Mouse (Mus musculus): Measurements from ENCODE around the gene Gm9857. TPM values are rescaled to one million over a fixed set of nuclear protein-coding genes. Genes with fewer than 3 reads are reported as not detected.

Gm9857 gene
- polyA plus RNA-seq, 1 experiment from 2014 or later, result not detected

GRCm38 (mm10) chr3:108917986-108918385 is 22.3 kb downstream of the Gm9857 start:
- Histone ChIP-seq H3K36me3 (replicated peaks) (no peaks in the 10 kb centered on the region), H3K27ac (no peak overlapping the region), H3K9ac (no peak overlapping the region), H3K4me2 (no peak overlapping the region), H3K27me3 (no peaks in the 10 kb centered on the region), H3K4me1 (0 out of 2 replicates have a peak, but pooled peaks cover 6% of the 10 kb centered on the region), H3K4me3 (replicated peaks) (no peak overlapping the region), H3K9me3 (no peaks in the 10 kb centered on the region)
- 47% methylated on average over 3 of the region's 3 CpGs for WGBS
- no peak for ATAC-seq (ENCODE audit: low FRiP score)

- H3K27me3 ChIP-seq, result no peaks in the 10 kb centered on the region
- H3K4me2 ChIP-seq, result no peak overlapping the region
- no peak overlapping the region for H3K9ac ChIP-seq
- 32% methylated on average over 4 of the region's 4 CpGs for WGBS
- H3K27ac ChIP-seq, result no peak overlapping the region
- no peaks in the 10 kb centered on the region for H3K36me3 ChIP-seq (replicated peaks)
- ATAC-seq (ENCODE audit: low FRiP score), result no peak
- peaks cover 8% of the 10 kb centered on the region; the same call in 1 of the 2 replicates for H3K4me1 ChIP-seq
- H3K9me3 ChIP-seq, result no peaks in the 10 kb centered on the region
- H3K4me3 ChIP-seq (replicated peaks), result no peak overlapping the region
These were observed 23.4 kb downstream of the Gm9857 start for GRCm38 (mm10) chr3:108916857-108917256.

- H3K4me2 ChIP-seq, result no peak overlapping the region
- no peaks in the 10 kb centered on the region for H3K27me3 ChIP-seq
- H3K9me3 ChIP-seq, result no peaks in the 10 kb centered on the region
- H3K4me1 ChIP-seq, result peaks cover 8% of the 10 kb centered on the region; the same call in 1 of the 2 replicates
- H3K4me3 ChIP-seq (replicated peaks), result no peak overlapping the region
- no peak overlapping the region for H3K27ac ChIP-seq
- WGBS, result 83% methylated on average over 1 of the region's 1 CpGs
- no peaks in the 10 kb centered on the region for H3K36me3 ChIP-seq (replicated peaks)
- H3K9ac ChIP-seq, result no peak overlapping the region
- no peak for ATAC-seq (ENCODE audit: low FRiP score)
These were observed 24.2 kb downstream of the Gm9857 start for GRCm38 (mm10) chr3:108915999-108916398.

- H3K4me3 ChIP-seq (replicated peaks), result peak within 1 kb of the TSS; percentile 99
- peak within 1 kb of the TSS; percentile 98 for H3K27ac ChIP-seq
- no peaks in the 10 kb centered on the region for H3K9me3 ChIP-seq
- ATAC-seq (ENCODE audit: low FRiP score), result peak; percentile 99
- peaks cover 9% of the 10 kb centered on the region for H3K36me3 ChIP-seq (replicated peaks)
- H3K9ac ChIP-seq, result peak within 1 kb of the TSS; percentile 92
- peaks cover 22% of the 10 kb centered on the region for H3K4me1 ChIP-seq
- H3K4me2 ChIP-seq, result peak within 1 kb of the TSS; percentile 93
- no peaks in the 10 kb centered on the region for H3K27me3 ChIP-seq
- WGBS, result 2% methylated on average over 53 of the region's 53 CpGs
These were observed 28.5 kb downstream of the Gm9857 start, which contains the start of gene Prpf38b for GRCm38 (mm10) chr3:108911548-108912413. Gene Prpf38b (minus strand): TSS chr3:108911727.

- no peaks in the 10 kb centered on the region for H3K27me3 ChIP-seq
- H3K27ac ChIP-seq, result peak overlapping the region; percentile 98
- H3K9ac ChIP-seq, result peak overlapping the region; percentile 92
- H3K36me3 ChIP-seq (replicated peaks), result peaks cover 9% of the 10 kb centered on the region
- 1% methylated on average over 44 of the region's 44 CpGs for WGBS
- ATAC-seq (ENCODE audit: low FRiP score), result peak; percentile 86
- peak overlapping the region; percentile 99 for H3K4me3 ChIP-seq (replicated peaks)
- no peaks in the 10 kb centered on the region for H3K9me3 ChIP-seq
- H3K4me1 ChIP-seq, result peaks cover 19% of the 10 kb centered on the region
- H3K4me2 ChIP-seq, result peak overlapping the region; percentile 93
These were observed 29.1 kb downstream of the Gm9857 start for GRCm38 (mm10) chr3:108911081-108911547.

- H3K4me3 ChIP-seq (replicated peaks), result peak overlapping the region; percentile 99
- WGBS, result under 1% methylated on average over 32 of the region's 32 CpGs
- H3K4me1 ChIP-seq, result peaks cover 19% of the 10 kb centered on the region
- no peak for ATAC-seq (ENCODE audit: low FRiP score)
- H3K27me3 ChIP-seq, result no peaks in the 10 kb centered on the region
- H3K36me3 ChIP-seq (replicated peaks), result peaks cover 14% of the 10 kb centered on the region
- peak overlapping the region; percentile 92 for H3K9ac ChIP-seq
- H3K4me2 ChIP-seq, result peak overlapping the region; percentile 93
- H3K27ac ChIP-seq, result peak overlapping the region; percentile 98
- no peaks in the 10 kb centered on the region for H3K9me3 ChIP-seq
These were observed 29.8 kb downstream of the Gm9857 start for GRCm38 (mm10) chr3:108910303-108911080.

GRCm38 (mm10) chr3:108902934-108903333 is 37.3 kb downstream of the Gm9857 start:
- Histone ChIP-seq H3K27me3 (no peaks in the 10 kb centered on the region), H3K4me3 (replicated peaks) (no peak overlapping the region), H3K27ac (no peak overlapping the region), H3K4me1 (no peaks in the 10 kb centered on the region), H3K4me2 (no peak overlapping the region), H3K9me3 (no peaks in the 10 kb centered on the region), H3K9ac (no peak overlapping the region), H3K36me3 (replicated peaks) (peaks cover 67% of the 10 kb centered on the region)
- 91% methylated on average over 6 of the region's 6 CpGs for WGBS
- ATAC-seq (ENCODE audit: low FRiP score), result no peak

- no peak overlapping the region for H3K27ac ChIP-seq
- peaks cover 60% of the 10 kb centered on the region for H3K36me3 ChIP-seq (replicated peaks)
- ATAC-seq (ENCODE audit: low FRiP score), result no peak
- no peaks in the 10 kb centered on the region for H3K4me1 ChIP-seq
- no peak overlapping the region for H3K4me2 ChIP-seq
- 47% methylated on average over 2 of the region's 2 CpGs for WGBS
- no peak overlapping the region for H3K9ac ChIP-seq
- no peaks in the 10 kb centered on the region for H3K9me3 ChIP-seq
- H3K27me3 ChIP-seq, result no peaks in the 10 kb centered on the region
- no peak overlapping the region for H3K4me3 ChIP-seq (replicated peaks)
These were observed 38.2 kb downstream of the Gm9857 start for GRCm38 (mm10) chr3:108902038-108902437.

GRCm38 (mm10) chr3:108900681-108901080 is 39.6 kb downstream of the Gm9857 start:
- H3K36me3 ChIP-seq (replicated peaks), result peaks cover 55% of the 10 kb centered on the region
- H3K27ac ChIP-seq, result no peak overlapping the region
- no peak for ATAC-seq (ENCODE audit: low FRiP score)
- H3K4me3 ChIP-seq (replicated peaks), result no peak overlapping the region
- WGBS, result 85% methylated on average over 5 of the region's 5 CpGs
- H3K9ac ChIP-seq, result no peak overlapping the region
- no peak overlapping the region for H3K4me2 ChIP-seq
- H3K4me1 ChIP-seq, result no peaks in the 10 kb centered on the region
- no peaks in the 10 kb centered on the region for H3K27me3 ChIP-seq
- no peaks in the 10 kb centered on the region for H3K9me3 ChIP-seq

GRCm38 (mm10) chr3:108900147-108900546 is 40.1 kb downstream of the Gm9857 start:
- H3K27me3 ChIP-seq, result no peaks in the 10 kb centered on the region
- H3K27ac ChIP-seq, result no peak overlapping the region
- no peak overlapping the region for H3K9ac ChIP-seq
- no peaks in the 10 kb centered on the region for H3K4me1 ChIP-seq
- H3K36me3 ChIP-seq (replicated peaks), result peaks cover 50% of the 10 kb centered on the region
- WGBS, result 88% methylated on average over 3 of the region's 3 CpGs
- no peak overlapping the region for H3K4me3 ChIP-seq (replicated peaks)
- H3K4me2 ChIP-seq, result no peak overlapping the region
- no peaks in the 10 kb centered on the region for H3K9me3 ChIP-seq
- ATAC-seq (ENCODE audit: low FRiP score), result no peak

- H3K36me3 ChIP-seq (replicated peaks), result peaks cover 35% of the 10 kb centered on the region
- no peak for ATAC-seq (ENCODE audit: low FRiP score)
These were observed 41.6 kb downstream of the Gm9857 start for GRCm38 (mm10) chr3:108898640-108899039.

GRCm38 (mm10) chr3:108892914-108893313 is 47.3 kb downstream of the Gm9857 start:
- H3K27ac ChIP-seq, result no peak overlapping the region
- 81% methylated on average over 4 of the region's 4 CpGs for WGBS
- H3K27me3 ChIP-seq, result no peaks in the 10 kb centered on the region

More at GRCm38 (mm10) chr3:108898640-108899039, 41.6 kb downstream of the Gm9857 start:
- H3K27ac ChIP-seq, result no peak overlapping the region
- WGBS, result 97% methylated on average over 4 of the region's 4 CpGs
- H3K9me3 ChIP-seq, result no peaks in the 10 kb centered on the region
- H3K4me1 ChIP-seq, result no peaks in the 10 kb centered on the region
- H3K9ac ChIP-seq, result no peak overlapping the region
- no peak overlapping the region for H3K4me2 ChIP-seq
- H3K4me3 ChIP-seq (replicated peaks), result no peak overlapping the region
- H3K27me3 ChIP-seq, result no peaks in the 10 kb centered on the region

More at GRCm38 (mm10) chr3:108892914-108893313, 47.3 kb downstream of the Gm9857 start:
- no peak for ATAC-seq (ENCODE audit: low FRiP score)
- no peak overlapping the region for H3K4me3 ChIP-seq (replicated peaks)
- no peaks in the 10 kb centered on the region for H3K9me3 ChIP-seq
- no peak overlapping the region for H3K4me2 ChIP-seq
- no peaks in the 10 kb centered on the region for H3K4me1 ChIP-seq
- H3K36me3 ChIP-seq (replicated peaks), result no peaks in the 10 kb centered on the region
- H3K9ac ChIP-seq, result no peak overlapping the region

All from forebrain, embryonic 12.5 days (tissue).